Mouse (Mus musculus): ENCODE data around the gene Emp2. TPM values are rescaled to one million over a fixed set of nuclear protein-coding genes. Genes with fewer than 3 reads are reported as not detected.

Gene Emp2
- total and polyA plus RNA-seq, 3 experiments, result 0.09 TPM; not detected in 2

DNA sequence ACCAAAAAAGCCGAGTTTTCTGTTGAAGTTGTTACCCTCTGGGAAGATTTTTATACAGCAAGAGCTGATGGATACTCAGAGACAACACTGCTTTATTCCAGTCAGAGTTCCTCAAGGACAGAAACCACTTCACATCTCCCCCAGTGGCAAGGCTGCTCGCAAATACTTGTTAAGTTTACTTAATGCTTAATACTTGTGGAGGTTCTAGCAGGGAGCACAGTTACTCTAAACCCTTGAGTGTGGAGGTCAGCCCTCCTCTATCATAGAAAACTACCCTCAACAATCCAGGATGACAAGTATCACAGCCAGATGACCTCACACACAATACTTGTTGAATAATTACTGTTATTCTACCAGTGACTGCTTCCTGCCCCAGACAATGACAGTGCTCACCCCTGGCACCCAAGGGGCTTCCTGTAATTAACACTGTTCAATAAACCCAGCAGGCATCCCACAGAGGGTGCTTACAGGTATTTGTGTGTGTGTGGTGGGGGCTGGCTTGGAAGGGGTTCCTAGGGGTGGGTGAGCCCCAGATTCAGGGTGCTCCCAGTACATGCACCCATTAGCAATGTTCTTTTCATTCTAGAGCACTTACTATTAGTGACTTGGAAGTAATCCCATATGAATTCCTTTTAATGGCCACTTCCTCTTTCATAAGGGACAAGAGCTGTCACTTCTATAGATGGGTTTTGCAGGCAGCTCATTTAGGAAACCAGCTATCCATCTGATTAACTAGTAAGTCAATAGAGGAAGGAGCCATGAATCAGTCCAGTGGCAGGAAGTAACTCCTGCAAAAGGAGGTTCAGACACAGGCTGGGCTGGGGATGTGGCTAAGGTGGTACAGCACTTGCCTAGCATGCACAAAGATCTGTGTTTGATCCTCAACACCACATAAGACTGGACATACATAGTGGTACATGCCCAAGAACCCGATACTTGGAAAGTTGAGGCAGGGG, 13.3 kb downstream of the Emp2 start:
- dilution Hi-C loops (cut with MboI; ENCODE audit: extremely low pct_ligation_motif_present, extremely low pct_unique_long_range_greater_than_20kb, low sequenced_read_pairs), result no loop called here
- TF ChIP-seq TBP (conservative IDR thresholded peaks at IDR 0.05; ENCODE audit: low read depth, low read length) (no peak), MAX (IDR thresholded peaks at IDR 0.05; ENCODE audit: low read length) (no peak), TCF12 (IDR thresholded peaks at IDR 0.05; ENCODE audit: low read depth, low read length) (no peak), JUN (IDR thresholded peaks at IDR 0.05; ENCODE audit: insufficient read depth, low read depth, low read length) (no peak), MXI1 (IDR thresholded peaks at IDR 0.05; ENCODE audit: low read depth, low read length) (no peak), SIN3A (IDR thresholded peaks at IDR 0.05; ENCODE audit: low read length) (no peak), RAD21 (IDR thresholded peaks at IDR 0.05; ENCODE audit: low read depth, low read length) (no peak), POLR2AphosphoS2 (IDR thresholded peaks at IDR 0.05; ENCODE audit: low read depth, low read length) (no peak), E2F4 (IDR thresholded peaks at IDR 0.05; ENCODE audit: insufficient replicate concordance, low read depth, low read length) (no peak), NELFE (IDR thresholded peaks at IDR 0.05; ENCODE audit: low read depth, low read length) (no peak), CHD1 (IDR thresholded peaks at IDR 0.05; ENCODE audit: low read depth, low read length) (no peak), MAFK (IDR thresholded peaks at IDR 0.05; ENCODE audit: insufficient replicate concordance, low read length) (no peak), NRF1 (IDR thresholded peaks at IDR 0.05; ENCODE audit: low read depth, low read length) (no peak), MAZ (IDR thresholded peaks at IDR 0.05; ENCODE audit: low read depth, low read length) (no peak), ELF1 (IDR thresholded peaks at IDR 0.05; ENCODE audit: low read depth, low read length) (no peak), JUND (conservative IDR thresholded peaks at IDR 0.05; ENCODE audit: low read depth, low read length) (no peak), PAX5 (IDR thresholded peaks at IDR 0.05; ENCODE audit: low read length) (no peak), USF1 (IDR thresholded peaks at IDR 0.05; ENCODE audit: low read depth, low read length) (no peak)
- no peak overlapping the region for H3K4me3 ChIP-seq (replicated peaks in 1 of 3; ENCODE audit: low read depth in 2 of 3, low read length in 2 of 3, poor library complexity in 1 of 3)
- H3K79me2 ChIP-seq (replicated peaks; ENCODE audit: control insufficient read depth, extremely low read depth, insufficient read depth, poor library complexity, severe bottlenecking), result no peaks in the 10 kb centered on the region
- H3K36me3 ChIP-seq (replicated peaks in 1 of 2; ENCODE audit: control insufficient read depth in 1 of 2, insufficient read depth in 1 of 2, low read length in 1 of 2), result no peaks in the 10 kb centered on the region
- H3K27ac ChIP-seq (ENCODE audit: insufficient read depth, low read depth), result no peak overlapping the region
- no peak for DNase-seq (ENCODE audit: extremely low read depth)
- H3K4me2 ChIP-seq (ENCODE audit: insufficient read depth, low read depth, poor library complexity, severe bottlenecking), result no peak overlapping the region
- in situ Hi-C loops (cut with MboI; ENCODE audit: low pct_ligation_motif_present, low pct_unique_long_range_greater_than_20kb, low sequenced_read_pairs), result no loop called here
- H3K9ac ChIP-seq (ENCODE audit: insufficient read depth, low read depth), result no peak overlapping the region
- peaks cover 2% of the 10 kb centered on the region for H3K27me3 ChIP-seq (replicated peaks)
- peaks cover 0 to 9% of the 10 kb centered on the region in 2 experiments; a peak in 2 of 4 replicates for H3K4me1 ChIP-seq (ENCODE audit: control insufficient read depth in 1 of 2, insufficient read depth in 2 of 2)
- H3K9me3 ChIP-seq (replicated peaks; ENCODE audit: low read length), result no peaks in the 10 kb centered on the region

GRCm38 (mm10) chr16:10299637-10300036, 14.1 kb downstream of the Emp2 start:
- in situ Hi-C loops (cut with MboI; ENCODE audit: low pct_ligation_motif_present, low pct_unique_long_range_greater_than_20kb, low sequenced_read_pairs) (no loop called here), dilution Hi-C loops (cut with MboI; ENCODE audit: extremely low pct_ligation_motif_present, extremely low pct_unique_long_range_greater_than_20kb, low sequenced_read_pairs) (no loop called here)
- Histone ChIP-seq H3K27me3 (replicated peaks) (peaks cover 2% of the 10 kb centered on the region), H3K4me1 (ENCODE audit: control insufficient read depth in 1 of 2, insufficient read depth in 2 of 2) (peaks cover 0 to 8% of the 10 kb centered on the region in 2 experiments; a peak in 2 of 4 replicates), H3K4me3 (replicated peaks in 1 of 3; ENCODE audit: low read depth in 2 of 3, low read length in 2 of 3, poor library complexity in 1 of 3) (no peak overlapping the region), H3K4me2 (ENCODE audit: insufficient read depth, low read depth, poor library complexity, severe bottlenecking) (no peak overlapping the region), H3K79me2 (replicated peaks; ENCODE audit: control insufficient read depth, extremely low read depth, insufficient read depth, poor library complexity, severe bottlenecking) (no peaks in the 10 kb centered on the region), H3K36me3 (replicated peaks in 1 of 2; ENCODE audit: control insufficient read depth in 1 of 2, insufficient read depth in 1 of 2, low read length in 1 of 2) (no peaks in the 10 kb centered on the region), H3K27ac (ENCODE audit: insufficient read depth, low read depth) (no peak overlapping the region), H3K9me3 (replicated peaks; ENCODE audit: low read length) (no peaks in the 10 kb centered on the region), H3K9ac (ENCODE audit: insufficient read depth, low read depth) (no peak overlapping the region)
- TF ChIP-seq HCFC1 (IDR thresholded peaks at IDR 0.05; ENCODE audit: low read depth, low read length) (no peak), MEF2A (IDR thresholded peaks at IDR 0.05; ENCODE audit: borderline replicate concordance, low read depth, low read length) (no peak), E2F4 (IDR thresholded peaks at IDR 0.05; ENCODE audit: insufficient replicate concordance, low read depth, low read length) (no peak), USF2 (conservative IDR thresholded peaks at IDR 0.05; ENCODE audit: low read depth, low read length) (no peak)
- DNase-seq (ENCODE audit: extremely low read depth), result no peak
